Mouse (Mus musculus) heart, adult 2 months (tissue): ENCODE data around the gene Guca1a. TPM values are rescaled to one million over a fixed set of nuclear protein-coding genes. Genes with fewer than 3 reads are reported as not detected.
A peak's percentile ranks its signal among the peaks of the same experiment; 100 is the strongest.

Experiments
- DNase-seq, 2 experiments: peaks; one replicate each; pipeline ENCODE4 v3.0.0; 2021
- H3K27ac ChIP-seq: fragments of 200-600 bp; 2 replicates; pipeline ENCODE4 v1.8.1; 2022
- H3K27me3 ChIP-seq: fragments of 200-500 bp; 2 replicates; pipeline ENCODE4 v1.6.1; 2012; ENCODE audit warnings: mild to moderate bottlenecking, low read length, inconsistent platforms, mixed read lengths; ENCODE audit not compliant: control insufficient read depth, insufficient read depth
- H3K36me3 ChIP-seq: fragments of 200-500 bp; 2 replicates; pipeline ENCODE4 v1.6.1; 2012; ENCODE audit warnings: low read length, inconsistent platforms; ENCODE audit not compliant: control insufficient read depth, insufficient read depth
- H3K4me1 ChIP-seq: fragments of 200-500 bp; 2 replicates; pipeline ENCODE4 v1.6.1; 2011; ENCODE audit warnings: low read length; ENCODE audit not compliant: control insufficient read depth, insufficient read depth
- H3K4me3 ChIP-seq: fragments of 200-600 bp; 2 replicates; pipeline ENCODE4 v1.8.1; 2022
- H3K79me2 ChIP-seq: fragments of 200-500 bp; replicated peaks from 2 replicates; pipeline ENCODE4 v1.6.1; 2012; ENCODE audit warnings: mild to moderate bottlenecking, inconsistent platforms, low read length, moderate library complexity, mixed read lengths; ENCODE audit not compliant: control insufficient read depth, insufficient read depth
- H3K9ac ChIP-seq: fragments of 200-500 bp; 2 replicates; pipeline ENCODE4 v1.6.1; 2012; ENCODE audit warnings: low read depth, mild to moderate bottlenecking, control low read depth, inconsistent platforms, low read length, mixed read lengths
- CTCF ChIP-seq: fragments of 200-600 bp; IDR thresholded peaks from 2 replicates; pipeline ENCODE4 v1.8.1; 2022; ENCODE audit warnings: antibody characterized with exemption, mild to moderate bottlenecking, moderate library complexity
- EP300 ChIP-seq: fragments of 200-500 bp; IDR thresholded peaks from 2 replicates; pipeline ENCODE4 v1.6.1; 2011; ENCODE audit warnings: low read depth, low read length, control low read depth; ENCODE audit not compliant: insufficient read depth
- POLR2A ChIP-seq: fragments of 200-500 bp; IDR thresholded peaks from 2 replicates; pipeline ENCODE4 v1.6.1; 2011; ENCODE audit warnings: mild to moderate bottlenecking, low read depth, low read length, control low read depth; ENCODE audit not compliant: insufficient read depth
- WGBS: fragments of 180-500 bp; shearing (Covaris S2); methylation state at CpG from one replicate; pipeline ENCODE4 v1.1.7; 2018; 5-methylcytosine and 5-hydroxymethylcytosine counted together
- intact Hi-C: fragments of 180-260 bp; cut with DNase I; formaldehyde crosslinking; loops from one replicate; pipeline ENCODE4 v1.15.1; 2025
- polyA plus RNA-seq: library from polyadenylated mRNA; depleted of rRNA; stranded (reverse); fragments of >200 nt; gene quantifications from 2 replicates; pipeline ENCODE4 v1.2.3, GENCODE M21; 2012
- total RNA-seq, 2 experiments: library from RNA; stranded (reverse); gene quantifications; 2 replicates each; pipeline ENCODE4 v1.2.3; 2021

The Guca1a gene
- total and polyA plus RNA-seq, 3 experiments = 0.34 to 0.55 (median 0.39) TPM

DNA sequence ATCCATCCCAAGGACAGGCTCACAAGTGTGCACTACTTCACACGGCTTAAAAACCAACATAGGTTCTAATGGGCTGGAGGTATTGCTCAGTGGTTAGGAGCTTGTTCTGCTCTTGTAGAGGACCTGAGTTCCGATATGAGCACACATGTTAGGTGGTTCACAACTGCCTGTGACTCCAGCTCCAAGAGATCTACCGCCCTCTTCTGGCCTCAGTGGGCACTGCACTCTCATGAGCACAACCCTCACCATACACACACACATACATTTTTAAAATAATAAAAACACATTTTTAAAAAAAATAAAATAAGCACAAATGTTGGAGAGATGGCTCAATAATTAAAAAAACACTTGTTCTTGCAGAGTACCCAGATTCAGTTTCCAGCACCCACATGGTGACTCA lies 16.3 kb downstream of the Guca1a start:
- no peak for DNase-seq
- Histone ChIP-seq H3K4me3 (no peak overlapping the region), H3K4me1 (no peaks in the 10 kb centered on the region), H3K27me3 (no peaks in the 10 kb centered on the region), H3K9ac (no peak overlapping the region), H3K79me2 (no peaks in the 10 kb centered on the region), H3K36me3 (no peaks in the 10 kb centered on the region), H3K27ac (no peak overlapping the region)
- TF ChIP-seq POLR2A = no peak
- TF ChIP-seq CTCF = peak; percentile 23; the same call in 1 of the 2 replicates
- TF ChIP-seq EP300 = no peak
- 88% methylated on average over 3 of the region's 3 CpGs for WGBS
- intact Hi-C loops = no loop called here

DNA sequence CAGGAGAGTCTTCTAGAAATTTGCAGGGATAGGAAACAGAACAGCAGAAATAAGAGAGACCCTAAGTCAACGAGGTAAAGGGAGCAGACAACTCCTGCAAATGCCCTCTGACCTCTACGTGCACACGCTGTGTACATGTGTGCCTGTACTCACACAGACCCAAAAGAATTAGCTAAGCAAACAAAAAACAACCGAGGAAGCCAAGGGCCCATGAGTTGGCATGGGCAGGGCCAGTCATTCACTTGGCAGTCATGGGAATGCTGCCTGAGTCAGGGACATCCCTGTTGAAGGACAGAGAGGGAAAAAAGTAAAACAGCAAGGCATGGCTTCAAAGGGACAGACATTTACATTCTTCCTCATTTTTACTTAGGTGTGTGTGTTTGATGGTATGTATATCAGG lies 17.1 kb downstream of the Guca1a start:
- Histone ChIP-seq H3K36me3 (no peaks in the 10 kb centered on the region), H3K4me1 (no peaks in the 10 kb centered on the region), H3K27me3 (no peaks in the 10 kb centered on the region), H3K79me2 (no peaks in the 10 kb centered on the region), H3K27ac (no peak overlapping the region), H3K4me3 (no peak overlapping the region), H3K9ac (no peak overlapping the region)
- intact Hi-C loops = no loop called here
- 81% methylated on average over 4 of the region's 4 CpGs for WGBS
- no peak for TF ChIP-seq CTCF
- TF ChIP-seq EP300 = no peak
- no peak for TF ChIP-seq POLR2A
- DNase-seq = no peak

DNA sequence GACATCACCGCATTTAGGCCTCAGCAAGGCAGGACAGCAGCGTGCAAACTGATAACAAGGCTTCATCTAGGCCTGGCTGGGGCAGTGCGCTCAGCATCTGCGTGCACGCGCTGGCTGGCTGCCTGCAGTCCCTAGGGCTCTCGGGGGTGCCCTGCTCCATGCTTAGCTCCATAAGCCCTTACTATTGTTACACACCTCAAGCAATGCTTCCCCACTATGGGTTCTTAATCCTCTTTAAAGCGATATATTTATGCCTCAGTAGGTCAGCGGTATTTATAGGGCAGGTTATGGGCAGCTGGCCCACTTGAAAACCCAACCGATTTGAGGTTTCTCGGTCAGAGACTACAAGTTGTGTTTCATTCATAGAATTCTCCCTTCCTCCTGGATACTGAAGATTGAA lies 18.5 kb downstream of the Guca1a start:
- intact Hi-C loops = no loop called here
- Histone ChIP-seq H3K27ac (no peak overlapping the region), H3K9ac (no peak overlapping the region), H3K36me3 (no peaks in the 10 kb centered on the region), H3K79me2 (no peaks in the 10 kb centered on the region), H3K27me3 (no peaks in the 10 kb centered on the region), H3K4me1 (no peaks in the 10 kb centered on the region), H3K4me3 (no peak overlapping the region)
- WGBS = 74% methylated on average over 11 of the region's 11 CpGs
- DNase-seq = no peak
- TF ChIP-seq CTCF (no peak), EP300 (no peak), POLR2A (no peak)

DNA sequence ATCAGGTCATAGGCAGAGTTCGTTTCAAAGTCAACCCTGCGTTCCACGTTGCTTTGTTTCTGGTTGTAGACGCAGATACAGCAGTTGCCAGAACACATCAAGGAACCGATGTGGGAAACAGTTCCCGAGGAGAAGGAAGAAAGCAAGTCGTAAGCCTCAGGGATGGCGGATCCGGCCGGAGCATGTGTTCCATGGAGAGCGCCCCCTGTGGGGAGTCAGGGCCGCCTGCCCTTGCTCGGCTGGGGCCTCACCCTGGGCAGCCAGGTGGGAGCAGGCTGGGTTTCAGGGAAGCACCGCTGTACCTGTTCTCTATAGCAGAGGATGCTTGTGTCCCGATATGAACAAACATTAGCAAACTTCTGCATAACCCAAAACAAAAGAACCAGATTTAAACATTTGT lies 22.3 kb downstream of the Guca1a start:
- TF ChIP-seq CTCF (no peak), EP300 (no peak), POLR2A (no peak)
- WGBS = 84% methylated on average over 15 of the region's 15 CpGs
- Histone ChIP-seq H3K36me3 (no peaks in the 10 kb centered on the region), H3K27ac (no peak overlapping the region), H3K4me1 (no peaks in the 10 kb centered on the region), H3K79me2 (no peaks in the 10 kb centered on the region), H3K9ac (no peak overlapping the region), H3K27me3 (no peaks in the 10 kb centered on the region), H3K4me3 (no peak overlapping the region)
- intact Hi-C loops = no loop called here
- no peak for DNase-seq

DNA sequence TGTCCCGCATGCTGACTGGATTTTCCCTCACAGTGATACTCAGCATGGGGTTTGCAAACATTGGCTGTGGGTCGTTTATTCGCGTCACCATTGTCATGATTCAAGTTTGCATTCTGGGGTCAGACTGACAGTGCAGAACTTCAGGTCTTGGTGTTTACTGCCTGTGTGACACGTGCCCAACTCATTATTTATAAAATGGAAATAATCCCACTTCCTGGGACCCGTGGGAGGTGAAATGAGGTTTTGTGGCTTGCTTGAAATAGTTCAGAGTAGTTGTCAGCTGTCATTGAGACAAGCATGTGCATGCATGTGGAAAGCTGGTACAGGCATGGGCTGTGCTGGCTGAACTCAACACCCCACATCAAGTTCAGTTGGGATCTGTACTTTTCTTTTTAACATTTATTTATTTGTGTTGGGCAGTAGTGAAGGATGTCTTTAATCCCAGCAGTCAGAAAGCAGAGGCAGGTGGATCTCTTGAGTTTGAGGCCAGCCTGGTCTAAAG lies 23.6 kb downstream of the Guca1a start:
- Histone ChIP-seq H3K36me3 (no peaks in the 10 kb centered on the region), H3K9ac (no peak overlapping the region), H3K27me3 (no peaks in the 10 kb centered on the region), H3K4me3 (no peak overlapping the region), H3K27ac (no peak overlapping the region), H3K79me2 (no peaks in the 10 kb centered on the region), H3K4me1 (no peaks in the 10 kb centered on the region)
- intact Hi-C loops = no loop called here
- WGBS = 79% methylated on average over 6 of the region's 6 CpGs
- no peak for DNase-seq
- no peak for TF ChIP-seq CTCF
- TF ChIP-seq POLR2A = no peak
- no peak for TF ChIP-seq EP300

DNA sequence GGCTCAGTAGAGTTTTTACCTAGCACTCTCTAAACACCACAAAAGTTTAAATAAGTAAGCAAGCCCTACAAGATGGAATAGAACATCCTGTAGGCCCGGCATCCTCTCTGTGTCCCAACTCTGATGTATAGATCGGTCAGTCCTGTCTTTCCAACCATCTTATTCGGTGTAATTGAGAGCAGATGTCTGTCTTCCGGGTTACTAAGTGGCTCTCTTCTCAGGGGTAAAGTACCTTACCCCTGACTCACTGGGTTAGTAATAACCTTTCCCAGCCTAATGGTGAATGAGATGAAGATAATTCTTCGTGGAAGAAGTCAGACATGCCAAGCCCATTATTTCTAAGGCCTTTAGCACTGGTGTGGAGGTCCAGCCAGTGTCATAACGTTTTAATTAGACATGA lies 26.4 kb downstream of the Guca1a start:
- Histone ChIP-seq H3K27me3 (no peaks in the 10 kb centered on the region), H3K79me2 (no peaks in the 10 kb centered on the region), H3K9ac (no peak overlapping the region), H3K27ac (no peak overlapping the region), H3K36me3 (no peaks in the 10 kb centered on the region), H3K4me1 (no peaks in the 10 kb centered on the region), H3K4me3 (no peak overlapping the region)
- intact Hi-C loops = no loop called here
- DNase-seq = no peak
- TF ChIP-seq POLR2A (no peak), CTCF (no peak), EP300 (no peak)
- 86% methylated on average over 6 of the region's 6 CpGs for WGBS
